Mouse (Mus musculus) skeletal muscle tissue, adult 2 months (tissue): ENCODE data around the gene Ptpra.

ENCODE experiments used
- DNase-seq: peaks from one replicate; pipeline ENCODE4 v3.0.0-alpha.2; 2012; ENCODE audit warnings: low read depth, low spot score

Gene Ptpra

GRCm38 (mm10) chr2:130442162-130442561 lies 7.9 kb upstream of the Ptpra start:
- DNase-seq, result no peak

GRCm38 (mm10) chr2:130448449-130448848 lies 1.6 kb upstream of the Ptpra start:
- no peak for DNase-seq

- DNase-seq, result peak; percentile 41
Measured at GRCm38 (mm10) chr2:130449021-130449793, 871 bp upstream of the Ptpra start.

- DNase-seq, result no peak
Measured at GRCm38 (mm10) chr2:130450434-130450796, 337 bp downstream of the Ptpra start.

- no peak for DNase-seq
Measured at GRCm38 (mm10) chr2:130451086-130451726, 1.1 kb downstream of the Ptpra start.

- DNase-seq, result no peak
Measured at GRCm38 (mm10) chr2:130451727-130452090, 1.6 kb downstream of the Ptpra start.

GRCm38 (mm10) chr2:130452266-130452665 lies 2.2 kb downstream of the Ptpra start:
- DNase-seq, result no peak

GRCm38 (mm10) chr2:130453421-130453820 lies 3.3 kb downstream of the Ptpra start:
- DNase-seq, result no peak

GRCm38 (mm10) chr2:130454748-130455370 lies 4.8 kb downstream of the Ptpra start:
- no peak for DNase-seq

GRCm38 (mm10) chr2:130457871-130458270 lies 7.8 kb downstream of the Ptpra start:
- DNase-seq, result no peak

- no peak for DNase-seq
Measured at GRCm38 (mm10) chr2:130459576-130459975, 9.5 kb downstream of the Ptpra start.

GRCm38 (mm10) chr2:130461287-130462071 lies 11.4 kb downstream of the Ptpra start:
- DNase-seq, result no peak

GRCm38 (mm10) chr2:130466438-130466837 lies 16.4 kb downstream of the Ptpra start:
- no peak for DNase-seq

GRCm38 (mm10) chr2:130469366-130469765 lies 19.3 kb downstream of the Ptpra start:
- no peak for DNase-seq

GRCm38 (mm10) chr2:130469935-130470334 lies 19.9 kb downstream of the Ptpra start:
- no peak for DNase-seq

- no peak for DNase-seq
Measured at GRCm38 (mm10) chr2:130472908-130473510, 22.9 kb downstream of the Ptpra start.

- no peak for DNase-seq
Measured at GRCm38 (mm10) chr2:130475764-130476163, 25.7 kb downstream of the Ptpra start.

- DNase-seq, result no peak
Measured at GRCm38 (mm10) chr2:130476666-130477297, 26.7 kb downstream of the Ptpra start.

GRCm38 (mm10) chr2:130482177-130482576 lies 32.1 kb downstream of the Ptpra start:
- no peak for DNase-seq

- DNase-seq, result no peak
Measured at GRCm38 (mm10) chr2:130482700-130483099, 32.6 kb downstream of the Ptpra start.

GRCm38 (mm10) chr2:130484206-130484605 lies 34.1 kb downstream of the Ptpra start:
- no peak for DNase-seq
